Mouse (Mus musculus) heart, postnatal 0 days (tissue): Measurements from ENCODE around the gene Ptpro. TPM values are rescaled to one million over a fixed set of nuclear protein-coding genes. Genes with fewer than 3 reads are reported as not detected.

Source experiments
- ATAC-seq: fragments of 200-750 bp; cut with Nextera tagmentation; 2 replicates; pipeline ENCODE4 v1.8.0; 2017; ENCODE audit warnings: low read depth, moderate number of reproducible peaks, moderate library complexity; ENCODE audit not compliant: insufficient read depth
- DNase-seq: peaks from one replicate; pipeline ENCODE4 v3.0.0-alpha.2; 2016; ENCODE audit warnings: low spot score
- H3K27ac ChIP-seq: fragments of 300-500 bp; sonication (generic); 2 replicates; pipeline ENCODE4 v1.5.1; 2014; ENCODE audit warnings: low read depth, mild to moderate bottlenecking
- H3K27me3 ChIP-seq: fragments of 300-500 bp; sonication (generic); 2 replicates; pipeline ENCODE4 v1.6.1; 2014; ENCODE audit warnings: low read length, mixed read lengths; ENCODE audit not compliant: control insufficient read depth, insufficient read depth
- H3K36me3 ChIP-seq: fragments of 300-500 bp; sonication (generic); replicated peaks from 2 replicates; pipeline ENCODE4 v1.6.1; 2014; ENCODE audit warnings: low read length, mixed read lengths; ENCODE audit not compliant: control insufficient read depth, insufficient read depth
- H3K4me1 ChIP-seq: fragments of 300-500 bp; sonication (generic); 2 replicates; pipeline ENCODE4 v1.6.1; 2014; ENCODE audit warnings: antibody characterized with exemption; ENCODE audit not compliant: control insufficient read depth, insufficient read depth
- H3K4me2 ChIP-seq: fragments of 300-500 bp; sonication (generic); 2 replicates; pipeline ENCODE4 v1.6.1; 2014; ENCODE audit warnings: low read depth, mild to moderate bottlenecking, low read length, moderate library complexity
- H3K4me3 ChIP-seq: fragments of 300-500 bp; sonication (generic); 2 replicates; pipeline ENCODE4 v1.5.1; 2014; ENCODE audit warnings: low read depth, low read length
- H3K9ac ChIP-seq: fragments of 300-500 bp; sonication (generic); replicated peaks from 2 replicates; pipeline ENCODE4 v1.6.1; 2014; ENCODE audit warnings: low read depth, low read length, mixed read lengths
- H3K9me3 ChIP-seq: fragments of 300-500 bp; sonication (generic); replicated peaks from 2 replicates; pipeline ENCODE4 v1.6.1; 2016; ENCODE audit warnings: low read length; ENCODE audit not compliant: control insufficient read depth
- CTCF ChIP-seq: IDR thresholded peaks from 2 replicates; pipeline ENCODE4 v1.5.1; 2016; ENCODE audit warnings: antibody characterized with exemption, control low read depth, low read depth
- EP300 ChIP-seq: IDR thresholded peaks from 2 replicates; pipeline ENCODE4 v1.6.1; 2016; ENCODE audit warnings: antibody characterized with exemption, low read depth
- WGBS: fragments of 180-500 bp; shearing (Covaris S2); extraction: QIAGEN DNeasy Blood & Tissue Kit; methylation state at CpG from one replicate; pipeline ENCODE4 v1.1.7; 2014; 5-methylcytosine and 5-hydroxymethylcytosine counted together
- polyA plus RNA-seq: library from polyadenylated mRNA; unstranded; fragments of >200 nt; fragmentation: Nextera tagmentation; extraction: Ambion mirVana; gene quantifications from 2 replicates; pipeline ENCODE4 v1.2.1, GENCODE M21; 2015
- total RNA-seq: library from RNA; depleted of rRNA; stranded (reverse); fragments of >200 nt; gene quantifications from 2 replicates; pipeline ENCODE4 v1.2.3, GENCODE M21; 2014; ENCODE audit warnings: low replicate concordance

Gene Ptpro
- total and polyA plus RNA-seq, 2 experiments from 2014 or later, result 2.3 to 3.6 TPM

- no peaks in the 10 kb centered on the region for H3K4me1 ChIP-seq
- no peak overlapping the region for H3K4me3 ChIP-seq
- ATAC-seq (no peak), DNase-seq (no peak)
- H3K27ac ChIP-seq, result no peak overlapping the region
- H3K4me2 ChIP-seq, result no peak overlapping the region
- TF ChIP-seq CTCF (no peak), EP300 (no peak)
- 85% methylated on average over 3 of the region's 3 CpGs for WGBS
- no peaks in the 10 kb centered on the region for H3K9me3 ChIP-seq
- no peak overlapping the region for H3K9ac ChIP-seq
- no peaks in the 10 kb centered on the region for H3K27me3 ChIP-seq
- no peaks in the 10 kb centered on the region for H3K36me3 ChIP-seq
These were observed 79.7 kb downstream of the Ptpro start for GRCm38 (mm10) chr6:137331826-137332225.

- WGBS, result 45% methylated on average over 4 of the region's 4 CpGs
- Histone ChIP-seq H3K4me2 (no peak overlapping the region), H3K4me3 (no peak overlapping the region), H3K9ac (no peak overlapping the region), H3K27me3 (no peaks in the 10 kb centered on the region), H3K36me3 (no peaks in the 10 kb centered on the region), H3K4me1 (no peaks in the 10 kb centered on the region), H3K27ac (no peak overlapping the region), H3K9me3 (no peaks in the 10 kb centered on the region)
- ATAC-seq (no peak), DNase-seq (no peak)
- no peak for TF ChIP-seq EP300
- TF ChIP-seq CTCF, result no peak
These were observed 87.0 kb downstream of the Ptpro start for GRCm38 (mm10) chr6:137339071-137339470.

GRCm38 (mm10) chr6:137343688-137344441 is 91.7 kb downstream of the Ptpro start:
- DNase-seq (no peak), ATAC-seq (no peak)

GRCm38 (mm10) chr6:137360166-137360565 is 108.0 kb downstream of the Ptpro start:
- Histone ChIP-seq H3K36me3 (no peaks in the 10 kb centered on the region), H3K4me1 (no peaks in the 10 kb centered on the region), H3K4me2 (no peak overlapping the region), H3K4me3 (no peak overlapping the region), H3K9me3 (no peaks in the 10 kb centered on the region), H3K9ac (no peak overlapping the region), H3K27ac (no peak overlapping the region), H3K27me3 (no peaks in the 10 kb centered on the region)
- no peak for DNase-seq
- TF ChIP-seq EP300, result no peak
- TF ChIP-seq CTCF, result no peak
- ATAC-seq, result no peak
- 60% methylated on average over 7 of the region's 7 CpGs for WGBS

More at GRCm38 (mm10) chr6:137343688-137344441, 91.7 kb downstream of the Ptpro start:
- 65% methylated on average over 5 of the region's 5 CpGs for WGBS
- no peak overlapping the region for H3K4me3 ChIP-seq
- H3K36me3 ChIP-seq, result no peaks in the 10 kb centered on the region
- H3K4me1 ChIP-seq, result no peaks in the 10 kb centered on the region
- no peak overlapping the region for H3K27ac ChIP-seq
- H3K4me2 ChIP-seq, result no peak overlapping the region
- H3K27me3 ChIP-seq, result no peaks in the 10 kb centered on the region
- H3K9me3 ChIP-seq, result no peaks in the 10 kb centered on the region
- no peak overlapping the region for H3K9ac ChIP-seq
- TF ChIP-seq CTCF (no peak), EP300 (no peak)

GRCm38 (mm10) chr6:137362216-137362615 is 110.1 kb downstream of the Ptpro start:
- no peak for TF ChIP-seq EP300
- WGBS, result 78% methylated on average over 8 of the region's 8 CpGs

DNA sequence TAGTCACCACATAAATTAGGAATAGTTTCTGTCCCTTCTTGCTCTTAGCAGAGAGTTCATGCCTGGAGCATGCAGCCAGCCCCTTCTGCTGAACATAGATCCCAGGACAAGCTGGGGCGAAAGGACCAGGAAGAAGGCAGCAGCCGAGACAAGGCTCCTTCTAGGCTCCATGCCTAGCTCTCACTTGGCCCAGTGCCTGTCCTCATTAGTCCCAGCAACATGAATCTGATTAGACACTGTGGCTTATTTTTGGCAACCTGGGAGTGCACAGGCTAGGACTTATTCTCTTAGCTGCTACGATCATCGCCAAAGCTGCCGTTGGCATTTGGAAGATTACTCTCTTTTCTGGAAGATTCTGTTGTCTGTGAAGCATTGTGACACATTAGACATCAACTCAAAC is 112.6 kb downstream of the Ptpro start:
- Histone ChIP-seq H3K27ac (no peak overlapping the region), H3K27me3 (no peaks in the 10 kb centered on the region), H3K9me3 (no peaks in the 10 kb centered on the region), H3K36me3 (no peaks in the 10 kb centered on the region), H3K4me1 (no peaks in the 10 kb centered on the region), H3K4me2 (peak overlapping the region; percentile 19; the same call in 1 of the 2 replicates), H3K9ac (no peak overlapping the region), H3K4me3 (no peak overlapping the region)
- no peak for TF ChIP-seq CTCF
- TF ChIP-seq EP300, result no peak
- WGBS, result 36% methylated on average over 5 of the region's 5 CpGs
- ATAC-seq (0 out of 2 replicates have a peak, but pooled peaks have one; percentile 36), DNase-seq (peak; percentile 55)

More at GRCm38 (mm10) chr6:137362216-137362615, 110.1 kb downstream of the Ptpro start:
- DNase-seq, result no peak
- no peak overlapping the region for H3K27ac ChIP-seq
- H3K9ac ChIP-seq, result no peak overlapping the region
- no peaks in the 10 kb centered on the region for H3K36me3 ChIP-seq
- no peak for ATAC-seq
- H3K4me3 ChIP-seq, result no peak overlapping the region
- H3K27me3 ChIP-seq, result no peaks in the 10 kb centered on the region
- no peaks in the 10 kb centered on the region for H3K9me3 ChIP-seq
- no peak overlapping the region for H3K4me2 ChIP-seq
- H3K4me1 ChIP-seq, result no peaks in the 10 kb centered on the region
